Mouse (Mus musculus) monocyte, adult 5-6 weeks (primary cell): ENCODE results near the gene Sdk2. TPM values are rescaled to one million over a fixed set of nuclear protein-coding genes. Genes with fewer than 3 reads are reported as not detected.

ENCODE experiments used
- ATAC-seq: fragments of 153-309, 156-312 bp; replicated peaks from 2 replicates; pipeline ENCODE4 v1.8.0; 2017; ENCODE audit warnings: mild to moderate bottlenecking; ENCODE audit not compliant: low TSS enrichment, insufficient number of reproducible peaks, severe bottlenecking, poor library complexity, low FRiP score
- total RNA-seq: library from RNA; stranded (forward); fragments of 200-1000, 200-491, 200-594 nt; gene quantifications from 3 replicates; pipeline ENCODE4 v1.2.3, GENCODE M21; 2017

Gene Sdk2
- total RNA-seq, 1 experiment from 2014 or later: 0.19 TPM

GRCm38 (mm10) chr11:113761646-113762045 is 305.2 kb downstream of the Sdk2 start:
- ATAC-seq: peak; percentile 85

GRCm38 (mm10) chr11:113760476-113760875 is 306.4 kb downstream of the Sdk2 start:
- no peak for ATAC-seq

GRCm38 (mm10) chr11:113758851-113759250 is 308.0 kb downstream of the Sdk2 start:
- ATAC-seq: no peak

GRCm38 (mm10) chr11:113756578-113756977 is 310.3 kb downstream of the Sdk2 start:
- ATAC-seq: no peak

- ATAC-seq: no peak
Measured at GRCm38 (mm10) chr11:113755878-113756277, 311.0 kb downstream of the Sdk2 start.

- no peak for ATAC-seq
Measured at GRCm38 (mm10) chr11:113754845-113755244, 312.0 kb downstream of the Sdk2 start.

- no peak for ATAC-seq
Measured at GRCm38 (mm10) chr11:113752685-113753430, 314.0 kb downstream of the Sdk2 start.

GRCm38 (mm10) chr11:113752158-113752661 is 314.6 kb downstream of the Sdk2 start:
- ATAC-seq: peak; percentile 24

GRCm38 (mm10) chr11:113751484-113752084 is 315.3 kb downstream of the Sdk2 start, which contains the start of gene Cdc42ep4:
Gene Cdc42ep4 (minus strand): TSS chr11:113751881.
- ATAC-seq: peak; percentile 66

- peak; percentile 32; the same call in 1 of the 2 replicates for ATAC-seq
Measured at GRCm38 (mm10) chr11:113750571-113751483, 316.0 kb downstream of the Sdk2 start.

GRCm38 (mm10) chr11:113749749-113750351 is 317.0 kb downstream of the Sdk2 start:
- ATAC-seq: no peak

- no peak for ATAC-seq
Measured at GRCm38 (mm10) chr11:113748797-113749521, 317.9 kb downstream of the Sdk2 start.

- no peak for ATAC-seq
Measured at GRCm38 (mm10) chr11:113747725-113748380, 319.0 kb downstream of the Sdk2 start.

GRCm38 (mm10) chr11:113747056-113747455 is 319.8 kb downstream of the Sdk2 start:
- ATAC-seq: peak; percentile 18; the same call in 1 of the 2 replicates

- ATAC-seq: no peak
Measured at GRCm38 (mm10) chr11:113745961-113746360, 320.9 kb downstream of the Sdk2 start.

- no peak for ATAC-seq
Measured at GRCm38 (mm10) chr11:113742998-113743397, 323.8 kb downstream of the Sdk2 start.

- ATAC-seq: no peak
Measured at GRCm38 (mm10) chr11:113740100-113740499, 326.7 kb downstream of the Sdk2 start.
